Mouse (Mus musculus) embryo, embryonic 11.5 days (tissue): ENCODE data around the gene Capzb.

Source experiments
- DNase-seq: peaks from one replicate; pipeline ENCODE4 v3.0.0-alpha.2; 2012; ENCODE audit warnings: low read depth, low spot score

Capzb gene

GRCm38 (mm10) chr4:139305521-139305920 is 112.8 kb downstream of the Capzb start:
- no peak for DNase-seq

GRCm38 (mm10) chr4:139307916-139308315 is 115.2 kb downstream of the Capzb start:
- DNase-seq = no peak

GRCm38 (mm10) chr4:139309651-139310050 is 117.0 kb downstream of the Capzb start:
- no peak for DNase-seq

- DNase-seq = peak; percentile 94
Observed at GRCm38 (mm10) chr4:139310171-139310898, 117.6 kb downstream of the Capzb start, which contains the start of the genes Pqlc2 and Akr7a5. Gene Pqlc2 (minus strand): TSS chr4:139310708. Gene Akr7a5 (plus strand): TSS chr4:139310744.

- no peak for DNase-seq
Observed at GRCm38 (mm10) chr4:139310899-139311701, 118.4 kb downstream of the Capzb start.

- no peak for DNase-seq
Observed at GRCm38 (mm10) chr4:139311707-139312106, 119.0 kb downstream of the Capzb start.

GRCm38 (mm10) chr4:139312632-139313031 is 119.9 kb downstream of the Capzb start:
- DNase-seq = no peak

- DNase-seq = no peak
Observed at GRCm38 (mm10) chr4:139318449-139318848, 125.8 kb downstream of the Capzb start.

GRCm38 (mm10) chr4:139319740-139320139 is 127.0 kb downstream of the Capzb start:
- DNase-seq = no peak

- peak; percentile 73 for DNase-seq
Observed at GRCm38 (mm10) chr4:139330605-139331004, 137.9 kb downstream of the Capzb start.

GRCm38 (mm10) chr4:139334631-139335295 is 142.1 kb downstream of the Capzb start:
- DNase-seq = no peak

- DNase-seq = no peak
Observed at GRCm38 (mm10) chr4:139335507-139335906, 142.8 kb downstream of the Capzb start.

GRCm38 (mm10) chr4:139336822-139337483 is 144.3 kb downstream of the Capzb start:
- peak; percentile 77 for DNase-seq

- no peak for DNase-seq
Observed at GRCm38 (mm10) chr4:139338145-139338544, 145.4 kb downstream of the Capzb start.

- DNase-seq = no peak
Observed at GRCm38 (mm10) chr4:139340835-139341234, 148.1 kb downstream of the Capzb start.
